Mouse (Mus musculus) heart, adult 2 months (tissue): ENCODE measurements around the gene Zfhx3.

Source experiments
- CTCF ChIP-seq: fragments of 200-600 bp; IDR thresholded peaks from 2 replicates; pipeline ENCODE4 v1.8.1; 2022; ENCODE audit warnings: antibody characterized with exemption, mild to moderate bottlenecking, moderate library complexity
- EP300 ChIP-seq: fragments of 200-500 bp; IDR thresholded peaks from 2 replicates; pipeline ENCODE4 v1.6.1; 2011; ENCODE audit warnings: low read depth, low read length, control low read depth; ENCODE audit not compliant: insufficient read depth
- POLR2A ChIP-seq: fragments of 200-500 bp; IDR thresholded peaks from 2 replicates; pipeline ENCODE4 v1.6.1; 2011; ENCODE audit warnings: mild to moderate bottlenecking, low read depth, low read length, control low read depth; ENCODE audit not compliant: insufficient read depth

- TF ChIP-seq POLR2A (no peak), EP300 (no peak), CTCF (no peak)
Observed at GRCm38 (mm10) chr8:108026557-108027440, 84.4 kb downstream of the Zfhx3 start.
